Mouse (Mus musculus) liver, embryonic 11.5 days (tissue): ENCODE measurements around the gene Mrps35. TPM values are rescaled to one million over a fixed set of nuclear protein-coding genes. Genes with fewer than 3 reads are reported as not detected.

Experiments used
- ATAC-seq: fragments of 200-750 bp; cut with Nextera tagmentation; replicated peaks from 2 replicates; pipeline ENCODE4 v1.8.0; 2017; ENCODE audit warnings: moderate number of reproducible peaks, mild to moderate bottlenecking, moderate TSS enrichment, moderate library complexity; ENCODE audit not compliant: low FRiP score
- DNase-seq: peaks from one replicate; pipeline ENCODE4 v3.0.0-alpha.2; 2017; ENCODE audit warnings: low spot score
- H3K27ac ChIP-seq: fragments of 300-500 bp; sonication (generic); 2 replicates; pipeline ENCODE4 v1.5.1; 2014; ENCODE audit warnings: mild to moderate bottlenecking, low read depth, low read length, control low read depth
- H3K27me3 ChIP-seq: fragments of 300-500 bp; sonication (generic); replicated peaks from 2 replicates; pipeline ENCODE4 v1.6.1; 2014; ENCODE audit warnings: low read length, mixed read lengths; ENCODE audit not compliant: control insufficient read depth, insufficient read depth
- H3K36me3 ChIP-seq: fragments of 300-500 bp; sonication (generic); 2 replicates; pipeline ENCODE4 v1.6.1; 2014; ENCODE audit warnings: mild to moderate bottlenecking, low read length, moderate library complexity, mixed read lengths; ENCODE audit not compliant: control insufficient read depth, insufficient read depth
- H3K4me1 ChIP-seq: fragments of 300-500 bp; sonication (generic); replicated peaks from 2 replicates; pipeline ENCODE4 v1.6.1; 2014; ENCODE audit warnings: low read length, mixed read lengths; ENCODE audit not compliant: control insufficient read depth, insufficient read depth
- H3K4me2 ChIP-seq: fragments of 300-500 bp; sonication (generic); 2 replicates; pipeline ENCODE4 v1.6.1; 2014; ENCODE audit warnings: mild to moderate bottlenecking, control low read depth, moderate library complexity
- H3K4me3 ChIP-seq: fragments of 300-500 bp; sonication (generic); 2 replicates; pipeline ENCODE4 v1.5.1; 2014; ENCODE audit warnings: low read depth, low read length, control low read depth
- H3K9ac ChIP-seq: fragments of 300-500 bp; sonication (generic); 2 replicates; pipeline ENCODE4 v1.6.1; 2014; ENCODE audit warnings: low read depth, low read length, control low read depth
- H3K9me3 ChIP-seq: fragments of 300-500 bp; sonication (generic); 2 replicates; pipeline ENCODE4 v1.6.1; 2016; ENCODE audit warnings: low read length, inconsistent platforms, mixed read lengths; ENCODE audit not compliant: control insufficient read depth
- WGBS: fragments of 180-500 bp; shearing (Covaris S2); extraction: QIAGEN DNeasy Blood & Tissue Kit; methylation state at CpG from one replicate; pipeline ENCODE4 v1.1.7; 2014; 5-methylcytosine and 5-hydroxymethylcytosine counted together
- polyA plus RNA-seq: library from polyadenylated mRNA; unstranded; fragments of >200 nt; fragmentation: Nextera tagmentation; extraction: Ambion mirVana; gene quantifications from 2 replicates; pipeline ENCODE4 v1.2.1, GENCODE M21; 2014

The Mrps35 gene
- polyA plus RNA-seq, 1 experiment from 2014 or later: 139 TPM

- DNase-seq: peak; percentile 39
- ATAC-seq: no peak
- H3K4me1 ChIP-seq: peaks cover 6% of the 10 kb centered on the region
- H3K4me3 ChIP-seq: no peak within 1 kb of the TSS
- peak within 1 kb of the TSS; percentile 47 for H3K4me2 ChIP-seq
- no peak within 1 kb of the TSS for H3K27ac ChIP-seq
- no peaks in the 10 kb centered on the region for H3K9me3 ChIP-seq
- H3K9ac ChIP-seq: no peak within 1 kb of the TSS
- H3K36me3 ChIP-seq: no peaks in the 10 kb centered on the region
- 16% methylated on average over 20 of the region's 20 CpGs for WGBS
- H3K27me3 ChIP-seq: no peaks in the 10 kb centered on the region
Observed at GRCm38 (mm10) chr6:147086594-147087225, 44.1 kb downstream of the Mrps35 start, which contains the start of gene Mansc4. TSS of gene Mansc4 (minus strand) at chr6:147087032.

GRCm38 (mm10) chr6:147087736-147088135, 45.2 kb downstream of the Mrps35 start:
- Histone ChIP-seq H3K27ac (no peak overlapping the region), H3K4me2 (no peak overlapping the region), H3K9me3 (no peaks in the 10 kb centered on the region), H3K9ac (no peak overlapping the region), H3K4me1 (peaks cover 9% of the 10 kb centered on the region), H3K36me3 (no peaks in the 10 kb centered on the region), H3K27me3 (no peaks in the 10 kb centered on the region), H3K4me3 (no peak overlapping the region)
- ATAC-seq: no peak
- WGBS: 54% methylated on average over 6 of the region's 7 CpGs
- DNase-seq: no peak

- Histone ChIP-seq H3K4me2 (no peak overlapping the region), H3K9ac (no peak overlapping the region), H3K36me3 (no peaks in the 10 kb centered on the region), H3K4me3 (no peak overlapping the region), H3K27me3 (no peaks in the 10 kb centered on the region), H3K27ac (no peak overlapping the region), H3K9me3 (no peaks in the 10 kb centered on the region), H3K4me1 (peaks cover 13% of the 10 kb centered on the region)
- no peak for ATAC-seq
- WGBS: 70% methylated on average over 3 of the region's 3 CpGs
- DNase-seq: no peak
Observed at GRCm38 (mm10) chr6:147088517-147088916, 46.0 kb downstream of the Mrps35 start.

- H3K27ac ChIP-seq: no peak overlapping the region
- H3K36me3 ChIP-seq: no peaks in the 10 kb centered on the region
- H3K9ac ChIP-seq: no peak overlapping the region
- H3K4me3 ChIP-seq: peak overlapping the region; percentile 94
- H3K27me3 ChIP-seq: no peaks in the 10 kb centered on the region
- ATAC-seq: no peak
- H3K9me3 ChIP-seq: no peaks in the 10 kb centered on the region
- 74% methylated on average over 5 of the region's 5 CpGs for WGBS
- peaks cover 14% of the 10 kb centered on the region for H3K4me1 ChIP-seq
- peak overlapping the region; percentile 95; the same call in 1 of the 2 replicates for H3K4me2 ChIP-seq
- no peak for DNase-seq
Observed at GRCm38 (mm10) chr6:147090191-147090590, 47.6 kb downstream of the Mrps35 start.

- H3K9ac ChIP-seq: peak within 1 kb of the TSS; percentile 94
- no peaks in the 10 kb centered on the region for H3K9me3 ChIP-seq
- H3K4me3 ChIP-seq: peak within 1 kb of the TSS; percentile 94
- no peaks in the 10 kb centered on the region for H3K27me3 ChIP-seq
- H3K4me1 ChIP-seq: peaks cover 14% of the 10 kb centered on the region
- ATAC-seq (peak; percentile 90), DNase-seq (peak; percentile 82)
- under 1% methylated on average over 99 of the region's 99 CpGs for WGBS
- H3K27ac ChIP-seq: peak within 1 kb of the TSS; percentile 73
- H3K4me2 ChIP-seq: peak within 1 kb of the TSS; percentile 95
- no peaks in the 10 kb centered on the region for H3K36me3 ChIP-seq
Observed at GRCm38 (mm10) chr6:147091136-147092120, 48.9 kb downstream of the Mrps35 start, which contains the start of gene Klhl42. TSS of gene Klhl42 (plus strand) at chr6:147091379.

- Histone ChIP-seq H3K9ac (peak overlapping the region; percentile 94), H3K4me1 (peaks cover 12% of the 10 kb centered on the region), H3K4me2 (peak overlapping the region; percentile 95), H3K4me3 (peak overlapping the region; percentile 94), H3K9me3 (no peaks in the 10 kb centered on the region), H3K27me3 (no peaks in the 10 kb centered on the region), H3K27ac (peak overlapping the region; percentile 73), H3K36me3 (no peaks in the 10 kb centered on the region; the same call in 1 of the 2 replicates)
- peak; percentile 24 for ATAC-seq
- WGBS: 4% methylated on average over 15 of the region's 15 CpGs
- DNase-seq: no peak
Observed at GRCm38 (mm10) chr6:147092136-147092535, 49.6 kb downstream of the Mrps35 start.

GRCm38 (mm10) chr6:147094771-147095170, 52.2 kb downstream of the Mrps35 start:
- peaks cover 12% of the 10 kb centered on the region for H3K4me1 ChIP-seq

GRCm38 (mm10) chr6:147096109-147096508, 53.5 kb downstream of the Mrps35 start:
- Histone ChIP-seq H3K27me3 (no peaks in the 10 kb centered on the region), H3K4me1 (peaks cover 8% of the 10 kb centered on the region), H3K4me2 (no peak overlapping the region), H3K27ac (no peak overlapping the region), H3K36me3 (peaks cover 3% of the 10 kb centered on the region; the same call in 1 of the 2 replicates), H3K9ac (no peak overlapping the region), H3K9me3 (no peaks in the 10 kb centered on the region), H3K4me3 (no peak overlapping the region)
- 86% methylated on average over 4 of the region's 4 CpGs for WGBS
- DNase-seq: no peak
- ATAC-seq: no peak

More at GRCm38 (mm10) chr6:147094771-147095170, 52.2 kb downstream of the Mrps35 start:
- H3K9ac ChIP-seq: no peak overlapping the region
- no peaks in the 10 kb centered on the region for H3K9me3 ChIP-seq
- H3K4me3 ChIP-seq: no peak overlapping the region
- no peak for ATAC-seq
- WGBS: 86% methylated on average over 7 of the region's 7 CpGs
- no peaks in the 10 kb centered on the region; the same call in 1 of the 2 replicates for H3K36me3 ChIP-seq
- H3K27me3 ChIP-seq: no peaks in the 10 kb centered on the region
- no peak overlapping the region for H3K4me2 ChIP-seq
- H3K27ac ChIP-seq: no peak overlapping the region
- DNase-seq: no peak
